Mouse (Mus musculus) hematopoietic stem cell, adult 5-6 weeks (primary cell): ENCODE data around the gene Sept1. TPM values are rescaled to one million over a fixed set of nuclear protein-coding genes. Genes with fewer than 3 reads are reported as not detected.

Source experiments
- ATAC-seq, 2 experiments: fragments of 125-278 bp in 1 of 2; replicated peaks in 1 of 2; 2 replicates each; pipeline ENCODE4 v1.8.0; 2016 to 2017; ENCODE audit warnings: inconsistent platforms in 2 of 2, mild to moderate bottlenecking in 2 of 2, moderate number of reproducible peaks in 2 of 2, low read depth in 1 of 2, moderate TSS enrichment in 1 of 2; ENCODE audit not compliant: low FRiP score in 2 of 2, poor library complexity in 2 of 2, severe bottlenecking in 2 of 2, insufficient read depth in 1 of 2, low TSS enrichment in 1 of 2
- total RNA-seq: library from RNA; stranded (forward); fragments of 172-1452, 232-1000 nt; gene quantifications from 2 replicates; pipeline ENCODE4 v1.2.3, GENCODE M21; 2017

Gene Sept1
- total RNA-seq, 1 experiment from 2014 or later, result 165 TPM

GRCm38 (mm10) chr7:127228615-127229303 lies 4.2 kb downstream of the Sept1 start:
- ATAC-seq, result peak; percentile 77 to 79

GRCm38 (mm10) chr7:127225147-127225995 lies 7.6 kb downstream of the Sept1 start:
- ATAC-seq, result no peak

- ATAC-seq, result no peak
These were observed 8.3 kb downstream of the Sept1 start for GRCm38 (mm10) chr7:127224616-127225015.

GRCm38 (mm10) chr7:127223515-127224478 lies 9.1 kb downstream of the Sept1 start:
- ATAC-seq, result no peak

GRCm38 (mm10) chr7:127223106-127223505 lies 9.8 kb downstream of the Sept1 start:
- ATAC-seq, result no peak

- no peak for ATAC-seq
These were observed 12.5 kb downstream of the Sept1 start for GRCm38 (mm10) chr7:127220440-127220839.

GRCm38 (mm10) chr7:127218670-127219069 lies 14.3 kb downstream of the Sept1 start:
- ATAC-seq, result peak; percentile 3 to 32; a peak in 2 of 4 replicates

GRCm38 (mm10) chr7:127217901-127218642 lies 14.9 kb downstream of the Sept1 start:
- ATAC-seq, result peak; percentile 49 to 68; a peak in 3 of 4 replicates

- ATAC-seq, result no peak
These were observed 15.5 kb downstream of the Sept1 start for GRCm38 (mm10) chr7:127217475-127217874.

GRCm38 (mm10) chr7:127216307-127216706 lies 16.6 kb downstream of the Sept1 start:
- no peak for ATAC-seq

- peak; percentile 65 for ATAC-seq
These were observed 17.7 kb downstream of the Sept1 start for GRCm38 (mm10) chr7:127214981-127215871.

- ATAC-seq, result no peak
These were observed 18.4 kb downstream of the Sept1 start for GRCm38 (mm10) chr7:127214521-127214920.

- no peak for ATAC-seq
These were observed 19.0 kb downstream of the Sept1 start for GRCm38 (mm10) chr7:127213930-127214329.

- no peak for ATAC-seq
These were observed 19.4 kb downstream of the Sept1 start for GRCm38 (mm10) chr7:127213485-127213884.

- no peak for ATAC-seq
These were observed 20.3 kb downstream of the Sept1 start for GRCm38 (mm10) chr7:127212432-127213250.
